Mouse (Mus musculus) kidney, postnatal 0 days (tissue): ENCODE measurements at regions not wholly inside any gene's neighbourhood (a gene's known extent, or its start where the extent isn't known, plus 50 kb on each side); places are given as distances from the start of the nearest gene placed in this dataset.
A peak's percentile ranks its signal among the peaks of the same experiment; 100 is the strongest.

Source experiments
- ATAC-seq: fragments of 200-750 bp; cut with Nextera tagmentation; replicated peaks from 2 replicates; pipeline ENCODE4 v1.8.0; 2017; ENCODE audit warnings: low read depth, moderate number of reproducible peaks, moderate TSS enrichment, moderate library complexity; ENCODE audit not compliant: low FRiP score
- DNase-seq: peaks from one replicate; pipeline ENCODE4 v3.0.0-alpha.2; 2016; ENCODE audit warnings: low spot score
- H3K27ac ChIP-seq: fragments of 300-500 bp; sonication (generic); 2 replicates; pipeline ENCODE4 v1.5.1; 2014; ENCODE audit warnings: mild to moderate bottlenecking
- H3K27me3 ChIP-seq: fragments of 300-500 bp; sonication (generic); 2 replicates; pipeline ENCODE4 v1.6.1; 2014; ENCODE audit warnings: low read length, mixed read lengths; ENCODE audit not compliant: insufficient read depth
- H3K36me3 ChIP-seq: fragments of 300-500 bp; sonication (generic); 2 replicates; pipeline ENCODE4 v1.6.1; 2014; ENCODE audit warnings: low read length, mixed read lengths; ENCODE audit not compliant: insufficient read depth
- H3K4me1 ChIP-seq: fragments of 300-500 bp; sonication (generic); replicated peaks from 2 replicates; pipeline ENCODE4 v1.6.1; 2014; ENCODE audit warnings: antibody characterized with exemption, low read length, mixed read lengths; ENCODE audit not compliant: insufficient read depth
- H3K4me2 ChIP-seq: fragments of 300-500 bp; sonication (generic); 2 replicates; pipeline ENCODE4 v1.6.1; 2014; ENCODE audit warnings: mild to moderate bottlenecking, low read length, moderate library complexity, mixed read lengths
- H3K4me3 ChIP-seq: fragments of 300-500 bp; sonication (generic); replicated peaks from 2 replicates; pipeline ENCODE4 v1.5.1; 2014; ENCODE audit warnings: low read depth, low read length
- H3K9ac ChIP-seq: fragments of 300-500 bp; sonication (generic); 2 replicates; pipeline ENCODE4 v1.6.1; 2014; ENCODE audit warnings: low read depth, low read length
- H3K9me3 ChIP-seq: fragments of 300-500 bp; sonication (generic); replicated peaks from 2 replicates; pipeline ENCODE4 v1.6.1; 2016; ENCODE audit warnings: low read length, inconsistent platforms, mixed read lengths
- CTCF ChIP-seq: IDR thresholded peaks from 2 replicates; pipeline ENCODE4 v1.5.1; 2016; ENCODE audit warnings: antibody characterized with exemption, low read depth, mild to moderate bottlenecking, moderate library complexity
- WGBS: fragments of 180-500 bp; shearing (Covaris S2); extraction: QIAGEN DNeasy Blood & Tissue Kit; methylation state at CpG from one replicate; pipeline ENCODE4 v1.1.7; 2014; 5-methylcytosine and 5-hydroxymethylcytosine counted together

DNA sequence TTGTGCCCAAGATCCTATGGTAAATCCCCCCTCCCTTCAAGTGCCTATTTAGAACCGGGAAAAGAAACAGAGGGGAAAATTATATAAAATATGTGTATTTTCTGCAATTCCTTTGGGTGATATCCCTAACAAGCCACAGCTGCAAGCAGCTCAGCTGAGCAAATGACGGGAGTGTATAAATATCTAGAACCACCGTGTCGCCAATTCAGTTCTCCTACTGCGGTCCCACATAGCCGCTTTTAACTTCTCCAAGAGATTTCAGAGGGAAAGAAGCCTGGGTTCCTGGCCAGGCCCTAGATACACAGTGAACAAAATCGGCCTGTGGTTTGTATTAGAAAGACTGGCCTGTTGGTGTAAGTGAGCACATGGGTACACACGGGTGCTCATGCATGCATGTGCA, 202.7 kb downstream of the Rpl10-ps3 start:
- 75% methylated on average over 8 of the region's 8 CpGs for WGBS
- no peaks in the 10 kb centered on the region for H3K36me3 ChIP-seq
- no peaks in the 10 kb centered on the region for H3K9me3 ChIP-seq
- H3K4me1 ChIP-seq, result no peaks in the 10 kb centered on the region
- H3K27ac ChIP-seq, result no peak overlapping the region
- H3K4me3 ChIP-seq, result no peak overlapping the region
- no peak for ATAC-seq
- no peak for TF ChIP-seq CTCF
- H3K9ac ChIP-seq, result no peak overlapping the region
- peak; percentile 24 for DNase-seq
- H3K27me3 ChIP-seq, result no peaks in the 10 kb centered on the region
- H3K4me2 ChIP-seq, result no peak overlapping the region

GRCm38 (mm10) chr9:50141176-50141575, 203.6 kb downstream of the Rpl10-ps3 start:
- no peak for TF ChIP-seq CTCF
- no peak overlapping the region for H3K27ac ChIP-seq
- no peak overlapping the region for H3K4me2 ChIP-seq
- DNase-seq (no peak), ATAC-seq (no peak)
- H3K4me1 ChIP-seq, result no peaks in the 10 kb centered on the region
- H3K36me3 ChIP-seq, result no peaks in the 10 kb centered on the region
- H3K9ac ChIP-seq, result no peak overlapping the region
- no peaks in the 10 kb centered on the region for H3K27me3 ChIP-seq
- no peaks in the 10 kb centered on the region for H3K9me3 ChIP-seq
- no peak overlapping the region for H3K4me3 ChIP-seq
- 40% methylated on average over 6 of the region's 6 CpGs for WGBS

GRCm38 (mm10) chr9:50138341-50138978, 206.3 kb downstream of the Rpl10-ps3 start:
- H3K27me3 ChIP-seq, result no peaks in the 10 kb centered on the region
- ATAC-seq (no peak), DNase-seq (no peak)
- no peaks in the 10 kb centered on the region for H3K9me3 ChIP-seq
- no peak for TF ChIP-seq CTCF
- 95% methylated on average over 9 of the region's 9 CpGs for WGBS
- H3K9ac ChIP-seq, result no peak overlapping the region
- H3K36me3 ChIP-seq, result no peaks in the 10 kb centered on the region
- no peak overlapping the region for H3K4me2 ChIP-seq
- no peaks in the 10 kb centered on the region for H3K4me1 ChIP-seq
- no peak overlapping the region for H3K4me3 ChIP-seq
- no peak overlapping the region for H3K27ac ChIP-seq

GRCm38 (mm10) chr9:50136636-50136985, 208.2 kb downstream of the Rpl10-ps3 start:
- H3K27ac ChIP-seq, result no peak overlapping the region
- WGBS, result 76% methylated on average over 1 of the region's 1 CpGs
- no peak overlapping the region for H3K4me3 ChIP-seq
- H3K36me3 ChIP-seq, result no peaks in the 10 kb centered on the region
- no peak for TF ChIP-seq CTCF
- no peak for ATAC-seq
- H3K4me1 ChIP-seq, result no peaks in the 10 kb centered on the region
- H3K4me2 ChIP-seq, result no peak overlapping the region
- H3K9ac ChIP-seq, result no peak overlapping the region
- no peak for DNase-seq
- H3K27me3 ChIP-seq, result no peaks in the 10 kb centered on the region
- no peaks in the 10 kb centered on the region for H3K9me3 ChIP-seq

DNA sequence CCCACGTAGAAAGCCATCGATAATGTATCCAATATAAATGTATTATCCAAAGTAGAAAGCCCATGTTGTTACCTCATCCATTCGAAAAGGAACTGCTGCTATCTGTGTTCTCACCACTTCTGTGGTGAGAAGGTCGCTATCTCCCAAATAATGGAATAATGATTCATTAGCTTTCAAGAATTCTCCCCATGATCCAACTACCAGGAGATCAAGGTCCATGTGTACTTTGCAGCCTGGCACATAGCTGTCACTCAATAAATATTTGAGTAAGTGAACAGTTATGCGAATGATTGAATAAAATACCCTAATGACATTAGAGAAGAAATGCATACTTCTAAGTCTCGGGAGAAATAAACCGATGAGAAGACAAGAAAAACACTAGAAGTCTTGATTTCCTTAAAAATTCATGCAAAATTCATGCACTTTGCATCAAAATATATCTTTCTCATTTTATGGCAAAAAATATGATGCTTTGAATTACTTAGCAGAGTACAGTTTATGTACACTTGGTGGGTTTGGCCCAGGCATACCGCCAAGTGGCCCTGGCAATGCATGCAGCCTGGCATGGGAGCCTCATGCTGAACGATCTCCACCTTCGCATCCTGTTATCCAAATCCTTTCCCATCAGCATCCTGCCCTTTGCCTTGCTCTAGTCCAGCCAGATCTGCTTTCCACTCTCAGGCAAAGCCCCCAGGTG, 208.7 kb downstream of the Rpl10-ps3 start:
- Histone ChIP-seq H3K36me3 (no peaks in the 10 kb centered on the region), H3K9ac (no peak overlapping the region), H3K27me3 (no peaks in the 10 kb centered on the region), H3K4me3 (no peak overlapping the region), H3K4me2 (no peak overlapping the region), H3K4me1 (no peaks in the 10 kb centered on the region), H3K9me3 (no peaks in the 10 kb centered on the region), H3K27ac (no peak overlapping the region)
- DNase-seq, result no peak
- TF ChIP-seq CTCF, result no peak
- 92% methylated on average over 10 of the region's 10 CpGs for WGBS
- ATAC-seq, result no peak

GRCm38 (mm10) chr9:50124241-50124640, 220.5 kb downstream of the Rpl10-ps3 start:
- 65% methylated on average over 4 of the region's 4 CpGs for WGBS
- no peak for TF ChIP-seq CTCF
- no peak for ATAC-seq

More at GRCm38 (mm10) chr9:50124241-50124640, 220.5 kb downstream of the Rpl10-ps3 start:
- DNase-seq, result no peak
- H3K4me3 ChIP-seq, result no peak overlapping the region
- no peak overlapping the region for H3K4me2 ChIP-seq
- H3K27me3 ChIP-seq, result no peaks in the 10 kb centered on the region
- H3K9me3 ChIP-seq, result no peaks in the 10 kb centered on the region
- no peak overlapping the region for H3K27ac ChIP-seq
- no peaks in the 10 kb centered on the region for H3K4me1 ChIP-seq
- H3K9ac ChIP-seq, result no peak overlapping the region
- H3K36me3 ChIP-seq, result no peaks in the 10 kb centered on the region
